Mouse (Mus musculus): Measurements from ENCODE around the gene Syne2.

DNA sequence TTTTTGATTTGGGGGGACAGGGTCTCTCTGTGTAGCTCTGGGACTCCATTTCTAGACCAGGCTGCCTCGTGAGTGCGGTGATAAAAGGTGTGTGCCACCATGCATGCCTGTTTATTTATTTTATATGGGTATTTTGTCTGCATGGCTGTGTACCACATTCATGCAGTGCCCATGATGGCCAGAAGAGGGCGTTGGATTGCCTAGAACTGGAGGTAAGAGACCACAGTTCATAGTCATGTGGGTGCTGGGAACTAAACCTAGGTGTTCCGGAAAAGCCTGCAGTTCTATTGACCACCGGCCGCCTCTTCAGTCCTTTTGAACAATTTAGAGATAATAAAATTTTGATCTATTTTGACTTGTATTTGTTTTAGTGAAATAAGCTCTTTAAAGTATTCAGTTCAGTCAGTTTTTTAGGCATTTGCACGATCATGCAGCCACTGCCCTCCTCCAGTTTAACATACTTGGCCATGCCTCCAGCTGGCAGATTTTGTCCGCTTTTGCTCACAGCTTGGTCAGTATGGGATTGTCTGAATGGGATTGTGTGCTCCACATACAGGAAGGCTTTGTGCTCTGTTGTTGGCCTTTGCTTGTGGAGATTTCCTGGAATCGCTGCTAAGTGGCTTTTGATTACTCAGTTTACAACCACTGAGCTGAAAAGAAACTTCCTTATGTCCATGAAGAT lies 76.5 kb downstream of the Syne2 start:
- TF ChIP-seq CTCF (IDR thresholded peaks at IDR 0.05; ENCODE audit: low read depth) (peak; percentile 45), EP300 (IDR thresholded peaks at IDR 0.05; ENCODE audit: low read depth) (no peak)

All from liver, postnatal 0 days (tissue).